Mouse (Mus musculus) hindbrain, postnatal 0 days (tissue): ENCODE measurements around the gene Ptov1. TPM values are rescaled to one million over a fixed set of nuclear protein-coding genes. Genes with fewer than 3 reads are reported as not detected.

Source experiments
- ATAC-seq: fragments of 200-750 bp; cut with Nextera tagmentation; 2 replicates; pipeline ENCODE4 v1.8.0; 2017; ENCODE audit warnings: mild to moderate bottlenecking, moderate TSS enrichment, moderate library complexity
- DNase-seq: peaks from one replicate; pipeline ENCODE4 v3.0.0-alpha.2; 2015; ENCODE audit warnings: low spot score
- H3K27ac ChIP-seq: fragments of 300-500 bp; sonication (generic); 2 replicates; pipeline ENCODE4 v1.5.1; 2014; ENCODE audit warnings: mild to moderate bottlenecking
- H3K27me3 ChIP-seq: fragments of 300-500 bp; sonication (generic); 2 replicates; pipeline ENCODE4 v1.6.1; 2014; ENCODE audit warnings: low read length, mixed read lengths; ENCODE audit not compliant: insufficient read depth
- H3K36me3 ChIP-seq: fragments of 300-500 bp; sonication (generic); 2 replicates; pipeline ENCODE4 v1.6.1; 2014; ENCODE audit warnings: low read length, mixed read lengths; ENCODE audit not compliant: insufficient read depth
- H3K4me1 ChIP-seq: fragments of 300-500 bp; sonication (generic); 2 replicates; pipeline ENCODE4 v1.6.1; 2014; ENCODE audit warnings: antibody characterized with exemption, low read length, mixed read lengths; ENCODE audit not compliant: insufficient read depth
- H3K4me2 ChIP-seq: fragments of 300-500 bp; sonication (generic); 2 replicates; pipeline ENCODE4 v1.6.1; 2014; ENCODE audit warnings: low read depth, mild to moderate bottlenecking, low read length, moderate library complexity, mixed read lengths
- H3K4me3 ChIP-seq: fragments of 300-500 bp; sonication (generic); 2 replicates; pipeline ENCODE4 v1.5.1; 2014; ENCODE audit warnings: low read length
- H3K9ac ChIP-seq: fragments of 300-500 bp; sonication (generic); replicated peaks from 2 replicates; pipeline ENCODE4 v1.6.1; 2014; ENCODE audit warnings: mild to moderate bottlenecking, low read length, moderate library complexity, mixed read lengths
- H3K9me3 ChIP-seq: fragments of 300-500 bp; sonication (generic); 2 replicates; pipeline ENCODE4 v1.6.1; 2016; ENCODE audit warnings: low read length, mixed read lengths
- CTCF ChIP-seq: IDR thresholded peaks from 2 replicates; pipeline ENCODE4 v1.5.1; 2016; ENCODE audit warnings: antibody characterized with exemption, control low read depth, low read depth
- WGBS: fragments of 180-500 bp; shearing (Covaris S2); extraction: QIAGEN DNeasy Blood & Tissue Kit; methylation state at CpG from one replicate; pipeline ENCODE4 v1.1.7; 2014; 5-methylcytosine and 5-hydroxymethylcytosine counted together
- polyA plus RNA-seq: library from polyadenylated mRNA; unstranded; fragments of >200 nt; fragmentation: Nextera tagmentation; extraction: Ambion mirVana; gene quantifications from 2 replicates; pipeline ENCODE4 v1.2.1, GENCODE M21; 2015
- total RNA-seq: library from RNA; depleted of rRNA; stranded (reverse); fragments of >200 nt; gene quantifications from 2 replicates; pipeline ENCODE4 v1.2.3, GENCODE M21; 2014

Gene Ptov1
- total and polyA plus RNA-seq, 2 experiments from 2014 or later, result 438 to 597 TPM

GRCm38 (mm10) chr7:44908706-44909476 lies 39.3 kb upstream of the Ptov1 start:
- no peak overlapping the region for H3K27ac ChIP-seq
- no peaks in the 10 kb centered on the region for H3K9me3 ChIP-seq
- DNase-seq, result no peak
- no peak for ATAC-seq
- 90% methylated on average over 15 of the region's 15 CpGs for WGBS
- H3K27me3 ChIP-seq, result no peaks in the 10 kb centered on the region
- peaks cover 80% of the 10 kb centered on the region for H3K36me3 ChIP-seq
- no peak overlapping the region for H3K4me3 ChIP-seq
- H3K4me2 ChIP-seq, result no peak overlapping the region
- H3K9ac ChIP-seq, result no peak overlapping the region
- no peaks in the 10 kb centered on the region for H3K4me1 ChIP-seq
- no peak for TF ChIP-seq CTCF

DNA sequence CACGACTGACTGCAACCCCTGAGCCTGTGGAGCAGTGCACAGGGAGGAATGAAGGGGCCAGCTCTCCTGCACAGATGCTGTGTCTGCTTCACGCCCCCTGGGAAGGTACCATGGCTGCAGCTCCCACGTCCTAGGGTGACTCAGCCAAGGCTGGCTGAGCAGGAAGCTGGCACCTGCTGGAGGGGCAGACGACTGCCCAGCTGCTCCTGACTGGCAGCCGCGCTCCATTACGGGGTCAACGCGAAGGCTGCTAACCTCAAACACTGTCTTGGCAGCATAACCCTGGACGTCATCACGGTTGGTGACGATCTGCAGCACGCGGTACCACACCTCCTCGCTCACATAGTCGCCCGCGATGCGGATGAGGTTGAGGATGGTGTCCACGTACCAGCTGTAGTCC lies 35.8 kb upstream of the Ptov1 start:
- TF ChIP-seq CTCF, result no peak
- no peak for DNase-seq
- Histone ChIP-seq H3K27me3 (no peaks in the 10 kb centered on the region), H3K27ac (no peak overlapping the region), H3K4me3 (no peak overlapping the region), H3K9ac (no peak overlapping the region), H3K4me1 (peaks cover 7% of the 10 kb centered on the region; the same call in 1 of the 2 replicates), H3K9me3 (no peaks in the 10 kb centered on the region), H3K36me3 (peaks cover 84% of the 10 kb centered on the region), H3K4me2 (no peak overlapping the region)
- WGBS, result 84% methylated on average over 20 of the region's 20 CpGs
- ATAC-seq, result no peak

GRCm38 (mm10) chr7:44901230-44901722 lies 31.7 kb upstream of the Ptov1 start:
- TF ChIP-seq CTCF, result peak; percentile 47
- Histone ChIP-seq H3K27ac (peak overlapping the region; percentile 48), H3K9ac (no peak overlapping the region), H3K4me1 (peaks cover 18% of the 10 kb centered on the region; the same call in 1 of the 2 replicates), H3K4me3 (no peak overlapping the region), H3K4me2 (peak overlapping the region; percentile 39), H3K9me3 (no peaks in the 10 kb centered on the region), H3K36me3 (peaks cover 58% of the 10 kb centered on the region), H3K27me3 (no peaks in the 10 kb centered on the region)
- WGBS, result 27% methylated on average over 21 of the region's 21 CpGs
- DNase-seq, result peak; percentile 65
- ATAC-seq, result peak; percentile 36; the same call in 1 of the 2 replicates

DNA sequence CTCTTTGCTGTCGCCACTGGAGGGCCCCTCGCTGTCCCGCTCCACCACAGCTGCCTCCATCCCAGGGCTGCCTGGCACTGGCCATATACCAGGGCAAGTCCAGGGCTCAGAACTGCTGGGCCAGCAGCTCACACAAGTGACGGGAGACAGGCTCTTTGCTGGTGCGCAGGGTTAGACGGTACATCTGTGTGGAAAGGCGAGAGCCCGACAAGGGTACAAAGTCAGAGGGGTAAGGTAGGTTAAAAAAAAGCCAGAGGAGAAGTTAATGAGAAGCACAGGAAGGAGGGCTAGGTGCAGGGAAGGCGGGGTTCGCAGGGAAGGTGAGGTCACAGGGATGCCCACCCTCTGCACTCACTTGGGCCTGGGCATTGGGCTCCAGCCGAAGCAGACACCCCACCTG lies 31.0 kb upstream of the Ptov1 start:
- peaks cover 51% of the 10 kb centered on the region for H3K36me3 ChIP-seq
- no peak overlapping the region for H3K4me2 ChIP-seq
- ATAC-seq (no peak), DNase-seq (no peak)
- TF ChIP-seq CTCF, result no peak
- no peak overlapping the region for H3K4me3 ChIP-seq
- H3K9ac ChIP-seq, result no peak overlapping the region
- H3K27me3 ChIP-seq, result no peaks in the 10 kb centered on the region
- no peak overlapping the region for H3K27ac ChIP-seq
- no peaks in the 10 kb centered on the region for H3K9me3 ChIP-seq
- peaks cover 18% of the 10 kb centered on the region; the same call in 1 of the 2 replicates for H3K4me1 ChIP-seq
- 88% methylated on average over 11 of the region's 11 CpGs for WGBS

- no peak overlapping the region for H3K9ac ChIP-seq
- H3K27ac ChIP-seq, result 0 out of 2 replicates have a peak overlapping the region, but pooled peaks have one; percentile 2
- no peak overlapping the region for H3K4me3 ChIP-seq
- peak; percentile 64 for TF ChIP-seq CTCF
- peaks cover 25% of the 10 kb centered on the region; the same call in 1 of the 2 replicates for H3K4me1 ChIP-seq
- H3K27me3 ChIP-seq, result no peaks in the 10 kb centered on the region
- DNase-seq (no peak), ATAC-seq (no peak)
- H3K36me3 ChIP-seq, result peaks cover 31% of the 10 kb centered on the region
- H3K4me2 ChIP-seq, result no peak overlapping the region
- no peaks in the 10 kb centered on the region for H3K9me3 ChIP-seq
- 38% methylated on average over 19 of the region's 19 CpGs for WGBS
These were observed 29.0 kb upstream of the Ptov1 start for GRCm38 (mm10) chr7:44898607-44899006.

DNA sequence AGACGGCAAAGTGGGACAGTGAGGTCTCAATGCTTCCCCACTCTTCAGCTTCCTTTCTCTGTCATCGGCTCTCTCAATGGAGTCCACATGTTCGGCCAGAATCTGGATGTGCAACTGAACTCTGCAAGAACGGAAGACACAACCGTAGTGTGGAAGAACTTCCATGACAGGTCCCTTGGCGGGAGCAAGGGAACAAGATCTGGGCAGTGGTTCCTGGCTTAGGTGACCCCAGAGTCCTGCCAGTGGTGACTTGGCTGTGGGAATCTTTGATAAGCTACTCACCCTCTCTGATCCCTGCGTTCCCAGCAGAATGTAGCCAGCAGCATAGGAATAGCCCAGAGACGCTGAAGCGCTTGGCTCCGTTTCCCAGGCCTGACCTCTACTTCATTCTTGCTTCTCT lies 26.9 kb upstream of the Ptov1 start:
- peak overlapping the region; percentile 88 for H3K27ac ChIP-seq
- DNase-seq (no peak), ATAC-seq (no peak)
- H3K27me3 ChIP-seq, result no peaks in the 10 kb centered on the region
- peak overlapping the region; percentile 61 for H3K9ac ChIP-seq
- 0 out of 2 replicates have a peak, but pooled peaks cover 15% of the 10 kb centered on the region for H3K36me3 ChIP-seq
- no peak for TF ChIP-seq CTCF
- 15% methylated on average over 10 of the region's 10 CpGs for WGBS
- H3K4me2 ChIP-seq, result peak overlapping the region; percentile 85
- H3K4me3 ChIP-seq, result peak overlapping the region; percentile 70
- no peaks in the 10 kb centered on the region for H3K9me3 ChIP-seq
- H3K4me1 ChIP-seq, result peaks cover 31% of the 10 kb centered on the region; the same call in 1 of the 2 replicates
